Mouse (Mus musculus): ENCODE results near the gene Kmt5a.

Kmt5a gene

GRCm38 (mm10) chr5:124439447-124440093 is at the start of gene Kmt5a:
Gene Kmt5a (plus strand): TSS chr5:124439930.
- DNase-seq (ENCODE audit: low read depth, low spot score): peak; percentile 99

- no peak for DNase-seq (ENCODE audit: low read depth, low spot score)
These were observed 47.3 kb upstream of the Kmt5a start for GRCm38 (mm10) chr5:124392412-124392811.

- no peak for DNase-seq (ENCODE audit: low read depth, low spot score)
These were observed 46.0 kb upstream of the Kmt5a start for GRCm38 (mm10) chr5:124393726-124394125.

- DNase-seq (ENCODE audit: low read depth, low spot score): peak; percentile 23
These were observed 28.9 kb upstream of the Kmt5a start for GRCm38 (mm10) chr5:124410808-124411207.

- no peak for DNase-seq (ENCODE audit: low read depth, low spot score)
These were observed 27.6 kb upstream of the Kmt5a start for GRCm38 (mm10) chr5:124412163-124412562.

- no peak for DNase-seq (ENCODE audit: low read depth, low spot score)
These were observed 20.8 kb upstream of the Kmt5a start for GRCm38 (mm10) chr5:124418903-124419302.

GRCm38 (mm10) chr5:124421786-124422185 is 17.9 kb upstream of the Kmt5a start:
- no peak for DNase-seq (ENCODE audit: low read depth, low spot score)

- DNase-seq (ENCODE audit: low read depth, low spot score): peak; percentile 72
These were observed 15.5 kb upstream of the Kmt5a start for GRCm38 (mm10) chr5:124424200-124424722.

GRCm38 (mm10) chr5:124424723-124425411 is 14.9 kb upstream of the Kmt5a start:
- DNase-seq (ENCODE audit: low read depth, low spot score): peak; percentile 54

- DNase-seq (ENCODE audit: low read depth, low spot score): peak; percentile 98
These were observed 14.1 kb upstream of the Kmt5a start, which contains the start of gene Sbno1 for GRCm38 (mm10) chr5:124425412-124426259. Gene Sbno1 (minus strand): TSS chr5:124426001.

- no peak for DNase-seq (ENCODE audit: low read depth, low spot score)
These were observed 13.2 kb upstream of the Kmt5a start for GRCm38 (mm10) chr5:124426475-124427071.

GRCm38 (mm10) chr5:124432398-124433012 is 7.2 kb upstream of the Kmt5a start:
- peak; percentile 70 for DNase-seq (ENCODE audit: low read depth, low spot score)

GRCm38 (mm10) chr5:124433048-124433447 is 6.7 kb upstream of the Kmt5a start:
- DNase-seq (ENCODE audit: low read depth, low spot score): peak; percentile 35

GRCm38 (mm10) chr5:124438229-124438628 is 1.5 kb upstream of the Kmt5a start:
- DNase-seq (ENCODE audit: low read depth, low spot score): peak; percentile 73

GRCm38 (mm10) chr5:124438746-124439145 is 984 bp upstream of the Kmt5a start:
- peak; percentile 24 for DNase-seq (ENCODE audit: low read depth, low spot score)

- DNase-seq (ENCODE audit: low read depth, low spot score): peak; percentile 80
These were observed 468 bp downstream of the Kmt5a start for GRCm38 (mm10) chr5:124440094-124440701.

- DNase-seq (ENCODE audit: low read depth, low spot score): peak; percentile 38
These were observed 2.9 kb downstream of the Kmt5a start for GRCm38 (mm10) chr5:124442628-124443027.

- peak; percentile 39 for DNase-seq (ENCODE audit: low read depth, low spot score)
These were observed 4.5 kb downstream of the Kmt5a start for GRCm38 (mm10) chr5:124444208-124444607.

GRCm38 (mm10) chr5:124444661-124445561 is 5.2 kb downstream of the Kmt5a start:
- DNase-seq (ENCODE audit: low read depth, low spot score): peak; percentile 86
